Mouse (Mus musculus): ENCODE measurements around the gene Olfr1133. TPM values are rescaled to one million over a fixed set of nuclear protein-coding genes. Genes with fewer than 3 reads are reported as not detected.
"Not testable (repeated sequence)": the region's sequence is repeated elsewhere in the genome, so short reads cannot be mapped to it uniquely, and the experiment has no call there.

The Olfr1133 gene
- not detected in 2 replicates for polyA plus RNA-seq (2011; ENCODE audit: insufficient read depth, insufficient read length, low replicate concordance, missing spikeins)

GRCm38 (mm10) chr2:87647274-87647673 is at the start of gene Olfr1133:
TSS of gene Olfr1133 (minus strand) at chr2:87647374.
- no peak for TF ChIP-seq POLR2A (IDR thresholded peaks at IDR 0.05; ENCODE audit: borderline replicate concordance, control insufficient read depth, low read depth, low read length)
- no peak for TF ChIP-seq CTCF (IDR thresholded peaks at IDR 0.05; ENCODE audit: control insufficient read depth, insufficient read depth, low read length)
- no peak within 1 kb of the TSS for H3K27ac ChIP-seq (ENCODE audit: control insufficient read depth, insufficient read depth, low read depth, low read length, poor library complexity)
- no peak within 1 kb of the TSS for H3K4me3 ChIP-seq (replicated peaks; ENCODE audit: control insufficient read depth, low read depth, low read length)
- H3K4me1 ChIP-seq (ENCODE audit: control insufficient read depth, insufficient read depth, low read length) = no peaks in the 10 kb centered on the region

GRCm38 (mm10) chr2:87693847-87694246 is 46.7 kb upstream of the Olfr1133 start, which contains the start of gene Olfr1136:
TSS of gene Olfr1136 (minus strand) at chr2:87693947.
- TF ChIP-seq CTCF (IDR thresholded peaks at IDR 0.05; ENCODE audit: control insufficient read depth, insufficient read depth, low read length) = no peak
- TF ChIP-seq POLR2A (IDR thresholded peaks at IDR 0.05; ENCODE audit: borderline replicate concordance, control insufficient read depth, low read depth, low read length) = no peak
- no peak within 1 kb of the TSS for H3K4me3 ChIP-seq (replicated peaks; ENCODE audit: control insufficient read depth, low read depth, low read length)
- no peaks in the 10 kb centered on the region for H3K4me1 ChIP-seq (ENCODE audit: control insufficient read depth, insufficient read depth, low read length)
- H3K27ac ChIP-seq (ENCODE audit: control insufficient read depth, insufficient read depth, low read depth, low read length, poor library complexity) = no peak within 1 kb of the TSS

- WGBS = 10% methylated on average over 1 of the region's 1 CpGs
- no peak within 1 kb of the TSS for H3K4me3 ChIP-seq (replicated peaks; ENCODE audit: control insufficient read depth, low read depth, low read length)
- H3K4me1 ChIP-seq (ENCODE audit: control insufficient read depth, insufficient read depth, low read length) = no peaks in the 10 kb centered on the region
- TF ChIP-seq CTCF (IDR thresholded peaks at IDR 0.05; ENCODE audit: control insufficient read depth, insufficient read depth, low read length) (no peak), POLR2A (IDR thresholded peaks at IDR 0.05; ENCODE audit: borderline replicate concordance, control insufficient read depth, low read depth, low read length) (no peak)
- H3K27ac ChIP-seq (ENCODE audit: control insufficient read depth, insufficient read depth, low read depth, low read length, poor library complexity) = no peak within 1 kb of the TSS
These were observed 26.4 kb upstream of the Olfr1133 start, which contains the start of gene Olfr1135 for GRCm38 (mm10) chr2:87673564-87673963. TSS of gene Olfr1135 (minus strand) at chr2:87673664.

GRCm38 (mm10) chr2:87658360-87658759 is 11.2 kb upstream of the Olfr1133 start, which contains the start of gene Olfr1134:
TSS of gene Olfr1134 (minus strand) at chr2:87658460.
- no peak within 1 kb of the TSS for H3K27ac ChIP-seq (ENCODE audit: control insufficient read depth, insufficient read depth, low read depth, low read length, poor library complexity)
- TF ChIP-seq CTCF (IDR thresholded peaks at IDR 0.05; ENCODE audit: control insufficient read depth, insufficient read depth, low read length) (no peak), POLR2A (IDR thresholded peaks at IDR 0.05; ENCODE audit: borderline replicate concordance, control insufficient read depth, low read depth, low read length) (no peak)
- H3K4me3 ChIP-seq (replicated peaks; ENCODE audit: control insufficient read depth, low read depth, low read length) = no peak within 1 kb of the TSS
- 75% methylated on average over 2 of the region's 2 CpGs for WGBS
- no peaks in the 10 kb centered on the region for H3K4me1 ChIP-seq (ENCODE audit: control insufficient read depth, insufficient read depth, low read length)

- Histone ChIP-seq H3K27ac (ENCODE audit: control insufficient read depth, insufficient read depth, low read depth, low read length, poor library complexity) (no peak overlapping the region), H3K4me3 (replicated peaks; ENCODE audit: control insufficient read depth, low read depth, low read length) (no peak overlapping the region), H3K4me1 (ENCODE audit: control insufficient read depth, insufficient read depth, low read length) (no peaks in the 10 kb centered on the region)
- no peak for TF ChIP-seq CTCF (IDR thresholded peaks at IDR 0.05; ENCODE audit: control insufficient read depth, insufficient read depth, low read length)
- no peak for TF ChIP-seq POLR2A (IDR thresholded peaks at IDR 0.05; ENCODE audit: borderline replicate concordance, control insufficient read depth, low read depth, low read length)
These were observed 4.7 kb downstream of the Olfr1133 start for GRCm38 (mm10) chr2:87642441-87642840.

- no peak for TF ChIP-seq POLR2A (IDR thresholded peaks at IDR 0.05; ENCODE audit: borderline replicate concordance, control insufficient read depth, low read depth, low read length)
- no peak for TF ChIP-seq CTCF (IDR thresholded peaks at IDR 0.05; ENCODE audit: control insufficient read depth, insufficient read depth, low read length)
These were observed 9.7 kb downstream of the Olfr1133 start, which contains the start of gene Olfr1132 for GRCm38 (mm10) chr2:87637435-87637834. TSS of gene Olfr1132 (minus strand) at chr2:87637535.

GRCm38 (mm10) chr2:87626804-87627203 is 20.4 kb downstream of the Olfr1133 start, which contains the start of gene Olfr1131:
TSS of gene Olfr1131 (plus strand) at chr2:87627104.
- Histone ChIP-seq H3K27ac (ENCODE audit: control insufficient read depth, insufficient read depth, low read depth, low read length, poor library complexity) (no peak within 1 kb of the TSS), H3K4me1 (ENCODE audit: control insufficient read depth, insufficient read depth, low read length) (no peaks in the 10 kb centered on the region), H3K4me3 (replicated peaks; ENCODE audit: control insufficient read depth, low read depth, low read length) (no peak within 1 kb of the TSS)
- TF ChIP-seq POLR2A (IDR thresholded peaks at IDR 0.05; ENCODE audit: borderline replicate concordance, control insufficient read depth, low read depth, low read length) (no peak), CTCF (IDR thresholded peaks at IDR 0.05; ENCODE audit: control insufficient read depth, insufficient read depth, low read length) (no peak)
- WGBS = 53% methylated on average over 3 of the region's 3 CpGs

More at GRCm38 (mm10) chr2:87637435-87637834, 9.7 kb downstream of the Olfr1133 start, which contains the start of gene Olfr1132:
- H3K27ac ChIP-seq (ENCODE audit: control insufficient read depth, insufficient read depth, low read depth, low read length, poor library complexity) = no peak within 1 kb of the TSS
- H3K4me3 ChIP-seq (replicated peaks; ENCODE audit: control insufficient read depth, low read depth, low read length) = no peak within 1 kb of the TSS
- no peaks in the 10 kb centered on the region for H3K4me1 ChIP-seq (ENCODE audit: control insufficient read depth, insufficient read depth, low read length)

GRCm38 (mm10) chr2:87605912-87606311 is 41.3 kb downstream of the Olfr1133 start, which contains the start of gene Olfr1130:
TSS of gene Olfr1130 (plus strand) at chr2:87606212.
- not testable (repeated sequence) for H3K27ac ChIP-seq (ENCODE audit: control insufficient read depth, insufficient read depth, low read depth, low read length, poor library complexity); H3K4me3 ChIP-seq (replicated peaks; ENCODE audit: control insufficient read depth, low read depth, low read length)

More at GRCm38 (mm10) chr2:87605912-87606311, 41.3 kb downstream of the Olfr1133 start, which contains the start of gene Olfr1130:
- not testable (repeated sequence) for H3K4me1 ChIP-seq (ENCODE audit: control insufficient read depth, insufficient read depth, low read length)

Other genes with a start within 250 kb of the Olfr1133 start
- not detected in 2 replicates for gene Olfr1123, start 230.7 kb downstream of the Olfr1133 start, polyA plus RNA-seq (2011; ENCODE audit: insufficient read depth, insufficient read length, low replicate concordance, missing spikeins)
- gene Olfr1124, start 217.1 kb downstream of the Olfr1133 start, polyA plus RNA-seq (2011; ENCODE audit: insufficient read depth, insufficient read length, low replicate concordance, missing spikeins) = 0.79 and 1.2 TPM in 2 replicates
- not detected in 2 replicates for gene Olfr1126, start 193.4 kb downstream of the Olfr1133 start, polyA plus RNA-seq (2011; ENCODE audit: insufficient read depth, insufficient read length, low replicate concordance, missing spikeins)
- not detected in 2 replicates for gene Pramel7, start 150.3 kb downstream of the Olfr1133 start, polyA plus RNA-seq (2011; ENCODE audit: insufficient read depth, insufficient read length, low replicate concordance, missing spikeins)
- 1.5 TPM in 1 of 2 replicates, not detected in the other for gene Pramel6, start 140.8 kb downstream of the Olfr1133 start, polyA plus RNA-seq (2011; ENCODE audit: insufficient read depth, insufficient read length, low replicate concordance, missing spikeins)
- gene Olfr153, start 115.6 kb downstream of the Olfr1133 start, polyA plus RNA-seq (2011; ENCODE audit: insufficient read depth, insufficient read length, low replicate concordance, missing spikeins) = not detected in 2 replicates
- gene Olfr1128, start 101.8 kb downstream of the Olfr1133 start, polyA plus RNA-seq (2011; ENCODE audit: insufficient read depth, insufficient read length, low replicate concordance, missing spikeins) = not detected in 2 replicates
- gene Olfr1129, start 73.5 kb downstream of the Olfr1133 start, polyA plus RNA-seq (2011; ENCODE audit: insufficient read depth, insufficient read length, low replicate concordance, missing spikeins) = not detected in 2 replicates
- gene Olfr1130, start 41.2 kb downstream of the Olfr1133 start, polyA plus RNA-seq (2011; ENCODE audit: insufficient read depth, insufficient read length, low replicate concordance, missing spikeins) = not detected in 2 replicates
- gene Olfr1131, start 20.3 kb downstream of the Olfr1133 start, polyA plus RNA-seq (2011; ENCODE audit: insufficient read depth, insufficient read length, low replicate concordance, missing spikeins) = not detected in 2 replicates
- gene Olfr1132, start 9.8 kb downstream of the Olfr1133 start, polyA plus RNA-seq (2011; ENCODE audit: insufficient read depth, insufficient read length, low replicate concordance, missing spikeins) = not detected in 2 replicates
- not detected in 2 replicates for gene Olfr1134, start 11.1 kb upstream of the Olfr1133 start, polyA plus RNA-seq (2011; ENCODE audit: insufficient read depth, insufficient read length, low replicate concordance, missing spikeins)
- gene Olfr1135, start 26.3 kb upstream of the Olfr1133 start, polyA plus RNA-seq (2011; ENCODE audit: insufficient read depth, insufficient read length, low replicate concordance, missing spikeins) = not detected in 2 replicates
- not detected in 2 replicates for gene Olfr1136, start 46.6 kb upstream of the Olfr1133 start, polyA plus RNA-seq (2011; ENCODE audit: insufficient read depth, insufficient read length, low replicate concordance, missing spikeins)
- gene Olfr1137, start 65.8 kb upstream of the Olfr1133 start, polyA plus RNA-seq (2011; ENCODE audit: insufficient read depth, insufficient read length, low replicate concordance, missing spikeins) = not detected in 2 replicates
- not detected in 2 replicates for gene Olfr1138, start 92.6 kb upstream of the Olfr1133 start, polyA plus RNA-seq (2011; ENCODE audit: insufficient read depth, insufficient read length, low replicate concordance, missing spikeins)
- gene Olfr1140, start 96.4 kb upstream of the Olfr1133 start, polyA plus RNA-seq (2011; ENCODE audit: insufficient read depth, insufficient read length, low replicate concordance, missing spikeins) = not detected in 2 replicates
- not detected in 2 replicates for gene Olfr1141, start 106.6 kb upstream of the Olfr1133 start, polyA plus RNA-seq (2011; ENCODE audit: insufficient read depth, insufficient read length, low replicate concordance, missing spikeins)
- not detected in 2 replicates for gene Olfr152, start 132.1 kb upstream of the Olfr1133 start, polyA plus RNA-seq (2011; ENCODE audit: insufficient read depth, insufficient read length, low replicate concordance, missing spikeins)
- not detected in 2 replicates for gene Olfr1143, start 153.2 kb upstream of the Olfr1133 start, polyA plus RNA-seq (2011; ENCODE audit: insufficient read depth, insufficient read length, low replicate concordance, missing spikeins)
- gene Olfr1145, start 162.4 kb upstream of the Olfr1133 start, polyA plus RNA-seq (2011; ENCODE audit: insufficient read depth, insufficient read length, low replicate concordance, missing spikeins) = not detected in 2 replicates
- gene Olfr1148, start 183.2 kb upstream of the Olfr1133 start, polyA plus RNA-seq (2011; ENCODE audit: insufficient read depth, insufficient read length, low replicate concordance, missing spikeins) = not detected in 2 replicates
- gene Olfr1150-ps1, start 196.6 kb upstream of the Olfr1133 start, polyA plus RNA-seq (2011; ENCODE audit: insufficient read depth, insufficient read length, low replicate concordance, missing spikeins) = not detected in 2 replicates
- not detected in 2 replicates for gene Olfr1151, start 208.5 kb upstream of the Olfr1133 start, polyA plus RNA-seq (2011; ENCODE audit: insufficient read depth, insufficient read length, low replicate concordance, missing spikeins)
- 0.54 and 1.6 TPM in 2 replicates for gene Olfr1152, start 219.1 kb upstream of the Olfr1133 start, polyA plus RNA-seq (2011; ENCODE audit: insufficient read depth, insufficient read length, low replicate concordance, missing spikeins)
- not detected in 2 replicates for gene Olfr1153, start 247.6 kb upstream of the Olfr1133 start, polyA plus RNA-seq (2011; ENCODE audit: insufficient read depth, insufficient read length, low replicate concordance, missing spikeins)

All from bone marrow, adult 2 months (tissue).